Mouse (Mus musculus) MN1 (cell line): ENCODE measurements around the gene Zfc3h1.

ENCODE experiments used
- DNase-seq: peaks from one replicate; pipeline ENCODE4 v3.0.0-alpha.2; 2016; ENCODE audit warnings: low spot score

Gene Zfc3h1

DNA sequence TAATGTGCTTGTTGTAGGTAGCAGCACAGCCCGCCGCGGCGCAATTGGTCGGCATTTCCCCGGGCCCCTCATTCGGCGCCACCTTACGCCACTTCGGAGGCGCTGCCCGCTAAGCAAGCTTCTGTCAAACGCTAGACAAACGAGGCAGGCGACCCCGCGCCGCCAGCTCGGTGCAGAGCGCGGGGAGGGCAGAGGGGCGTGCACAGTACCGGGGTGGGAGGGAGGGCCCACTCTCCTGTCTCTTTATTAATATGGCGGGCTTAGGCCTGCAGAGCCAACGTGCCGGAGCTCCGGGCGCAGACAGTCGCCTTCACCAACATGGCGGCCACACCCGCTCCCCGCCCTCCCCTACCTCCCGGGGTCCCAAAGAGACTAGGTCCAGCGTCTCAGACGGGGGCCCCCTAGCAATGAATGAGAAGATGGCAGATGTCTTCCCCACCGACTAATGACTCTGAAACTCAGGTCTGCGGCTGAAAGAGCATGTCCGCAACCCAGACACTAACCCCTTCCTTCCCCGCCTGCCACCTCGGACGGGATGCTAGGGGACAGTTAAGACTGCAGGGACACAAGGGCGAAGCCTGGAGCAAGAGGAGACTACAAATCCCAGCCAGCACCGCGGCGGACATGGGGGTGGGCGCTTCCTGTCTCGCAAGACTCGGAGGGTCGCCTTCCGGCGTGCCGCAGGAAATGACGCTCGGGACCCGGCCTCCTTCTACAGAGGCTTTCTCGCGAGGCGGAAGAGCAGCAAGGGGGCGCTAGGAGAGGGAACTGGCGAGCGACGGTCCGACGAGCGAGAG, at the start of gene Zfc3h1, which contains the start of gene Thap2:
TSS of gene Zfc3h1 (plus strand) at position 739 of the 797 bp plus-strand sequence.
TSS of gene Thap2 (minus strand) at position 223 of the 797 bp plus-strand sequence.
- peak; percentile 100 for DNase-seq

DNA sequence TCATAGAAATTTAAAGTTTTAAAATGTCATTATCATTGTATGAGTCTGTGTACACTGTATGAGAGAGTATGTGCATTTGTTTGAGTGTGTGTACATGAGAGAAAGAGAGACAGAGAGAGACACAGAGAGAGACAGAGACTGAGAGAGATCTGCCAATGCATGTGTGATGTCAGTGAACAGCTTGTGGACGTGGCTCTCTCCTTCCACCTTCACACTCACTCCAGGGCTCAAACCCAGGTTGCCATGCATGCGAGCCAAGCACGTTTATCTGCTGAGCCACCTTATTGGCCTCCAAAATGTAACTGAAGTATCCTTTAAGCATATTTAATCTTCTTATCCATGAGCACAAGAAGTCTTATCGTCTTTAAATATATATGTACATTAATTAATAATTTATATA, 47.9 kb upstream of the Zfc3h1 start:
- no peak for DNase-seq

DNA sequence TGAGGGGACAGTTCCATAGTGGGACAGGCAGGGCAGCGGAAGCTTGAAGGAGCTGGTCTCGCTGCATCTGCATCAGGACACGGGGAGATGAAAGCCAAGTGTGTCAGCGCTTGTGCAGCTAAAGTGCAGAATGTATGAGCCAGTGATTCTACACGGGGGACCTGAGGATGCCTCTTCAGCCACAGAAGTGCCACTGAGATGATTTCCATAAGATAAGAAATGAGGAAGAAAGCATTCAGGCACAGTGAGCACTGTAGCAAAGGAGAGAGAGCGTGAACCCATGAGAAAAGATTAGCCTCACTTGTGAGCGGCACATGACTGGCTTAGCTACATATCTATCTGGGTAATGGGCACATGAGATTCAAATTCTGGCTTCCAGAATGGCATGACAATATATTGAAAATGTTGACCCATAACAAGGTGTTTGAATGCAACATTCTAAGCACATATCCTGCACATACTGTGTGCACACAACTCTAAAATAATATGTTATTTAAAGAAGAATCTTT, 44.9 kb upstream of the Zfc3h1 start:
- no peak for DNase-seq

DNA sequence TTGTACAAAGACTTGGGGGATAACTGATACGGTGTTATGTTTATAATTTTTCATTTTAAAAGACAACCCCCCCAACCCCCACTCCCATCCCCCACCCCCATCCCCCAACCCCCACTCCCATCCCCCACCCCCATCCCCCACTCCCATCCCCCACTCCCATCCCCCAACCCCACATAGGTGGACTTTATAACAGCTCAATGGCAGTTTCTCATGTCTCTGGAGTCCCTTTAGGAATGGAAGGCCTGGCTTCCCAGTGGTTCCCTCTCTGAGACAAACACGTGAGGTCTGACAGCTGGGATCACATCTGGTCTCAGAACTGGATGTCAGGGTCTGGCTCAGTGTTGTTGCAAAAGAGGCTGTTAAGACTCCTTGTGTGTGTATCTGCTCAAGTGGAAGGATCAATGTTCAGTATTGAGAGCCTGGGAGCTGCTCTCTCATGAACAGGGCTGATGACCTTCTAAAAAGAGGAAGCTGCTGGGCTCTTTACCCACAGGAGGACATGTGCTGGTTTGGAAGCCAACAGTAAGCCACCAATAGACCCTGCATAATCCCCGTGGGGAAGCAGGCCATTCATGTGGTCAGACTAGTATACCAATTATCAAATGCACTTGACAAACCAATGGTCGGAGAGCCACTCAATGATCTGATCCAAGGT, 41.9 kb upstream of the Zfc3h1 start:
- no peak for DNase-seq

- DNase-seq: no peak
Measured at GRCm38 (mm10) chr10:115346444-115346843, 38.3 kb upstream of the Zfc3h1 start.

DNA sequence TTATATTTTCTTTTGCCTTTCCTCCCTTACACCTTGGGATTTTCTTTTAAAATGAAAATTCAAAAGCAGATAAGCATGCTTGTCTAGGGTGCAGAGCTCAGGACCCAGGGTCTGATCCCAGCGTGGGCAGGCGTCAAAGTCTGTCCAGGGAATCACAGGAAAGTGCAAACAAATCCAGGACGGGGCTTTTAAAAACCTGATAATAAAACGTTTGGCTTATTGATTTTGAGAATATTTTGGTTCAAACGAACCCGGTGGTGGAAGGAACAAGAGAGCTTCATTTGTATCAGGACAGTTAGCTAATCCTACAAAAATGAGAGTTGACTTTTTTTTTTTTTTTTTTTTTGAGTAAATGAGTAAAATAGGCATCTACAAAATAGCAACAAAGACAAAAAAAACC, 36.6 kb upstream of the Zfc3h1 start:
- no peak for DNase-seq

DNA sequence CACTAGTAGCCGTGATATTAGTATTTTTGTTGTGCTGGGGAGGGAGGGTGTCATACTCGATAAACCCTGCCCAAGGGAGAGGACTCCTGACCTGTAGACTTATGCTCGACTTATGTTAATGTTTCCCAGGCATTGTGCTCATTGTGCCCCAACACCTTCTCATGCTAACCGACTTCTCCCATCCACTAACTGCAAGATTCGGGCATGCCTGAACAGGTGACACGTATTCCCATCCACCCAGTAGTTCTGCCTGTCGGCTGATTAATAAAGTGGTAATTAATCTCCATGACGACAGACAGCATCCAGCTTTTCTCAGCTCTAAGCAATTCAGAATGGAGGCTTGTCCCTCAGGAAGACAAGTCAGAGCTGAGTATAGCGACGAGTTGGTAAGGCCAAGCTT, 35.7 kb upstream of the Zfc3h1 start:
- no peak for DNase-seq

GRCm38 (mm10) chr10:115349509-115349908, 35.2 kb upstream of the Zfc3h1 start:
- DNase-seq: no peak

GRCm38 (mm10) chr10:115350810-115351397, 33.9 kb upstream of the Zfc3h1 start:
- no peak for DNase-seq

DNA sequence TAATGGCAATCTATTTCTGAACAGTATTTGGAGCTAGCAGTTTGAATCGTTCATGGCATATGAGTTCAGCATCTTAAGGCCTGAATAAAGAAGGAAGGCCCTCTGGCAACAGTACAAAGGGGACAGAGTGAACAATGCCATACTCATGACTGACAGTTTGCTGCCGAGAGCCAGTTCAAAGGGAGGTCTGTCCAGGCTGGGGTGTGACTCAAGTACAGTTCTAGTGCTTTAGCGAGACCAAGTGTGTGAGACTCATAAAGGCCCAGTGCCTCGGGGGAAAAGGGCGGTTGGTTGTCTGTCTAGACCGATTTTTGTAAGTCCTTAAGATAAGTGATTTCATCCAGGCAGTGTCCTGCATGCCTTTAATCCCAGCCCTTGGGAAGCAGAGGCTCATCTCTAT, 30.2 kb upstream of the Zfc3h1 start:
- DNase-seq: peak; percentile 18

DNA sequence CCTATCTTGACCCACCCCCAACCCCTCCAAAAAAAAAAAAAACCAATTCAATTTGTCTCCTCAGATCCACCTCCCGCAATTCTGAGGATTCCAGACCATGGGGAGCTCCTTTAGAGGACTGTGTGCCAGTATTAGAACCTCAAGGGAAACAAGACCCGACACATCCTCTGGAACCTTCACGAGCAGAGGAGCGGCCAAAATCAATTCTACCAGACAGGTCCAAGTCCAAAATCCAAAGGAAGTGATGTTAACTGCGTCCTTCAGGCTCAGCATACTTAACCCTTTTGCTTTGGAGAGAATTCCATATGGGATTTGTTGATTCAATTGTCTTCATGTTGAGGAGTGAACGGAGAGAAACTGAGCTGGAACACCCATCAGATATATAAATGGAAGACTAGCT, 29.7 kb upstream of the Zfc3h1 start:
- DNase-seq: no peak

DNA sequence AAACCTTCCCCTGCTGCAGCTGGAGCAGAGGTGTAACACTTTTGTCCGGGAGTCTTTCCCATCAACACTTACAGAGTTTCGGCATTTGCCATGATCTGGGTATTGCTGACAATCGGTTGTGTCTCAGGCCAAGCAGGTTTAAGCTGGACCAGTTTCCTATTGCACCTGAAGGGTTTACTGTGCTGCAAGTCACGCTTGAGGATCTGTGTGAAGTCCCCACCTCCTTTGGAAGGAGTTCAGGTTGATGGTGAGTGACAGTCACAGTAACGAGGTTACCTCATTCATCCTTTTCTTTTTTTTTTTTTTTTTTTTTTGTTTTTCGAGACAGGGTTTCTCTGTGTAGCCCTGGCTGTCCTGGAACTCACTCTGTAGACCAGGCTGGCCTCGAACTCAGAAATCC, 28.7 kb upstream of the Zfc3h1 start:
- DNase-seq: no peak

DNA sequence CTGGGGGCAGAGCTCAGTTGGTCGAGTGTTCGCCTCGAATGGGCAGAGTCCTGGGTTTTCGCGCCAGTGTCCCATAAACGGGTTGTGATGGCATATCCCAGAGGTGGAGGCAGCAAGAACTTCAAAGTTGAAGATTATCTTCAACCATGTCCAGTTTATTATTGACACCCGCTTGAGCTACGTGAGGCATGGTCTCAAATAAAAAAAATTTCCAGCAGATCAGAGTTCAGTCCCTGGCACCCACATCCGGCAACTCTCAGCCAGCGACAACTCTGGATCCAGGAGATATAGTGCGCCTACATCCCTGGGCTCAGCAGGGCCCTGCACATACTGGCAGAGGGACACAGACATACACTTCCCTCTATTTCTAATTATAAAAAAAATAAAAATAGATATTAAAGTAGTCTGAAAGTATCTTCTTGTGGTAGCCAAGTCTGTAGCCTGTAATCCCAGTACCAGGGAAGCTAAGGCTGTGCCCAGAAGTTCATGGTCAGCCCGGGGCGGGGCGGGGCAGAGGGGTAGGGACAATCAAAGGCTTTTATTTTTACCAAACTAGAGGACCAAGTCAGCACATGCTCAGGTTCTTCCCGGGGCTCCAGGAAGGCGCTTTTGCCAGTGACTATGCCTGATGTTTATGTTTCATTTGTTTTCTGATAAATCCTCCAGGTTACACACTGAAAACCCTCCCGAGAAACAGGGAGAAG, 26.4 kb upstream of the Zfc3h1 start:
- no peak for DNase-seq

- DNase-seq: peak; percentile 33
Measured at GRCm38 (mm10) chr10:115359066-115359465, 25.7 kb upstream of the Zfc3h1 start.

DNA sequence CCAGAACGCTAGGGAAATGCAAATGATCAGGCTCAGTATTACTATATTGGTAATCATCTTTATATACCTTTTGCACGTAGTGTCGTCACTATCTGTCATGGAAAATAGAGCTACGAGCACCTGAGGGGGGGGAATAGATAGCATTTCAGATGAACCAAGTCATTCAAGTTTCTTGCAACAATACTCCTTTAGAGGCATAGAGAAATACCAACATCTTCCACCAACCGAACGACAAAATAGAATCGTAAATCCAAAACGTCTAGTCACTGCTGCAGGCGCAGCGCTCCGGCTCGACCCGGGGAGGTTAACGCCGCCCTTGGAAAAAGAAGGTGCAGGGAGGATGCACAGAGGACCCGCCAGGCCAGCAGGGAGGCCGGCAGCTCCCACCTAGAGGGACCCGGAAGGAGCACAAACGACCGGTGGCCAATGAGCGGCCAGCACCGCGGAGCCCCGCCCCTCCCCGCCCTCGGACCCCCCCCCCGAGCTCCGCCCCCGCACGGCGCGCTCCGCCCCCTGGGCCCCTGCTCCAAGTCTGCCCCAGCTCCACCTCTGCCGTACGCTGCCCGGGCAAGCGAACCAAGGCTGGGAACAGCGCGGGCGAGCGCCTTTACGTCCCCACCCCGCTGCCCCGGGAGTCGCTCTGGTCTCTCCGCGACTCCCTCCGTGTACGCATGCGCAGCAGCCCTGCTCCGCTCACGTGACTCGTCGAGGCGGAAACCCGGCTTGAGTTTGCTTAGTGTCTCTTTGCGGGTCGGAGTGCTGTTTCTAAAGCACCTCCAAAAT, 22.7 kb upstream of the Zfc3h1 start, which contains the start of gene Tmem19:
TSS of gene Tmem19 (minus strand) at position 662 of the 783 bp plus-strand sequence.
- peak; percentile 100 for DNase-seq

GRCm38 (mm10) chr10:115362623-115362964, 22.2 kb upstream of the Zfc3h1 start:
- DNase-seq: no peak

- DNase-seq: no peak
Measured at GRCm38 (mm10) chr10:115363151-115363550, 21.6 kb upstream of the Zfc3h1 start.

DNA sequence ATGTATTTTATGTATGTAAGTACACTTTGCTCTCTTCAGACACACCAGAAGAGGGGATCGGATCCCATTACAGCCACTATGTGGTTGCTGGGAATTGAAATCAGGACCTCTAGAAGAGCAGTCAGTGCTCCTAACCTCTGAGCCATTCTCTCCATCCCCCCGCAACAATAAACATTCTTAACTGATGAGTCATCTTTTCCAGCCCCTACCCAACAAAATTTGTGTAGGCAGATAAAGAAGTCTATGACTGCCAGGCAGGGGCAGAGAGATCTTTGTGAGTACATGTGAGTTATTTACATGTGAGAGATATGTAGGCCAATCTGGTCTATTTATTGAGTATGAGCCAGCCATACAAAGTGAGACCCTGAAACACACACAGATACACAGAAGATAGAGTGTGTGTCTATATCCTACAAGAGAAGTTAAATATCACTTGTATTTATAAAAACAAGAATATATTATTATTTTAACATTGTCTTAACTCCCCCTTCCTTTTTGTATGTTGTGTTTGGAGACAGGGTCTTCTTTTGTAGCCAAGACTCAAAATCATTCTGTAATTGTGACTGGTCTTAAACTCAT, 3.2 kb upstream of the Zfc3h1 start:
- no peak for DNase-seq

DNA sequence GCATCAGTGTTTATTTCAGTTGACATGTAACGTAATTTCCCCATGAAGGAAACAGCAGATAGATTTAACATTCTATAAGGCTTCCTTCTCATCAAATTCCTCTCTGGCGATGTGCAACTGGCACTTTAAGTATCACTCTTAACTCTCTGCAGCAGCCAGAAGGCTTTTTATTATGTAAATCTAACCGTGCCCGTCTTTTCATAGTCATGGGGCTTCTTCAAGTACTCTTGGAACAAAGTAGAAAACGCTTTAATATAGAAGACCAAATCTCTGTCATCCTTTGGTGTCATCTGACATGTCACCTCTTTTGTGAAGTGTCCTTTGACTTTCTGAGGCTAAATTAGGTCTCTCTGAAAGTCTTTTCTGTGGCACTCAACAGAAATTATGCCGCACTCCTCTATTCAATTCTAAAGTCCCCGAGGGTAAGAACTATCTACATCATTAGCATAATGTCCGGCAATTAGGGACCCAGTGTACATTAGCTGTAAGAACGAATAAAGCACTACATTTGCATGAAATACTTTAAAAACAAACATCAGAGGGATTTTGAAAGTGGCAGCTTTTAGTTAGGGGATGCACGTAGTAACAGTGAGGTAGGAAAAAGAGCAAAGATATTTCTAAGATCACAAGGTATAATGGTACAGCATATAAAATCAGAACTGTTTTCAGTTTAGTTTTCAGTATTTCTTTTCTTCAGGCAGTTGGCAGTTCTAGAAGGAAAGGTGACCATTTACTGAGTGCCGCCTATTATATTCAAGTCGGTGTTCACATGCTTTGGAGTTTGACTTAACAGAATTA, 1.7 kb upstream of the Zfc3h1 start:
- DNase-seq: no peak

- DNase-seq: peak; percentile 71
Measured at GRCm38 (mm10) chr10:115383644-115384220, 1.0 kb upstream of the Zfc3h1 start.
